Mouse (Mus musculus) lung, postnatal 25 days (tissue): ENCODE measurements around the gene Nr4a2.

Source experiments
- DNase-seq: peaks from one replicate; pipeline ENCODE4 v3.0.0; 2022; ENCODE audit warnings: low spot score

Nr4a2 gene

GRCm38 (mm10) chr2:57123991-57124840 is at the start of gene Nr4a2:
Nr4a2 (minus strand) TSS chr2:57124003.
- DNase-seq, result peak; percentile 88

GRCm38 (mm10) chr2:57165416-57165815 is 41.6 kb upstream of the Nr4a2 start:
- DNase-seq, result no peak

- DNase-seq, result no peak
Observed at GRCm38 (mm10) chr2:57156814-57157213, 33.0 kb upstream of the Nr4a2 start.

DNA sequence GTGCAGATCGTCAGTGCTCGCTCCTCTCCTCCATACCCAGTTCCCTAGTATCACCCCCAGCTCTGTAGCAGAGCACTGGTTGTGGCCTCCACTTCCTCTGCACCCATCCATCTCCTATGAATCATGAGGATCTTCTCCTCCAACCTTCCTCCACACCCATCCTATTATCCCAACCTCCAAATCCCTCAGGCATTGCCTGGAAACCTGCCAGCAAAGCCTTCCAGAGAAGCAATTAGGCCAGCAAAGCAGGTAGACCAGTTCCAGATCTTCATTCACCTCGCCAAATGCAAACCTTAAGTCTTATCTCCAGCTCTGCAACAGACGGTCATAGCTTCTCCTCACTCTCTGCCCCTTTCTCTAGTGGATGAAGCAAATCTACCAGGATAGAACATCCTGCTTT is 26.0 kb upstream of the Nr4a2 start:
- DNase-seq, result no peak

DNA sequence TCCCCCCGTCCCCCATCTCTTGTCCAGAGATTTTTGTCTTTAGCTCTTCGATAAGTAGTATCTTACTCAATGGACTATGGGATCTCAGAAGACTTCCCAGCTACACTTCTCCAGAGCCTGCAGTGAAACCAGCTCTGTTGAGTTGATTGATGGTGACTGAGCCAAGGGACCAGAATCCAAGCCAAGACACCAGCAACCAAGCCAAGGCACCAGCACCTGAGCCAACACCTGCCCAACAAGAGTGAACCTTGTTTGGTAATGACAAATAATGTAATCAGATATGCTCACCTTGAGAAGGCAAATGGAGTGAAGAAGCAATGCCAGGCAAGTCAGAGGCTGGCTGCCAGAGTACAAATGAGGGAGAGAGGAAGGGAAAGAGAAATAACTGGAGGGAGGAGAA is 24.4 kb upstream of the Nr4a2 start:
- peak; percentile 14 for DNase-seq

DNA sequence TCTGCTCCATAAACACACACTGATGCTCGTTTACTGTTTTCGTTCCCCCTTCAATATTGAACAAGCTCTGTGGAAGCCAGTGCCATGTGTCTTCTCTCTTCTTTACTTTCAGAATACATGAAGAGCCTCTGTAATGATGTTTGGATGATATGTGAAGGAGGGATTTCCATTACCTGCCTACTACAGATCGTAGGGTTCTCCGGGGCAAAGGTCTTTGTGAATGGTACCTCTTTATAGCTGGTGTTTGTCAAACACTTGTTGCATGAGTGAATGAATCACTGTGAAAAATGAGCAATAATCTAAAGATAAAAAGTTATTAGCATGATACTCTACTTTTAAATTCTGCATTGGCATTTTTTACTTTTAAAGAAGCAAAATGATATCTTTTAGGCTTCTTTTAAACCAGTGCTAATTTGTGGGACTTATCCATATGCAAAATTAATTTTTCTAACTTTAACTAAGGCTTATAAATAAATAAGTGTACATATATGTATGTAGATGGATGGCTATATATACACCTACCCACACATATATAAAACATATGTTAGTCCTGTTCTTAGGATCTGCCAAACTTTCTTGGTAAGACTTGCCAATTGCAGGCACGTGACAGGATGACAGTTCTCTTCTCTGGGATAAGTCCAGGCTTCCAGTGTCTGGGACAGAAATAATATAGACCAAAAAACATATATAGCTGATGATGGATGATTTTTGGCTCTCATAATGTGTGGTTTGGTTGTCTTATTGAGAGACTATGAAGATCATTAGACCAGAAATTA is 22.0 kb upstream of the Nr4a2 start:
- no peak for DNase-seq

- DNase-seq, result no peak
Observed at GRCm38 (mm10) chr2:57138594-57138993, 14.8 kb upstream of the Nr4a2 start.

- DNase-seq, result no peak
Observed at GRCm38 (mm10) chr2:57127461-57127860, 3.7 kb upstream of the Nr4a2 start.

- no peak for DNase-seq
Observed at GRCm38 (mm10) chr2:57125891-57126290, 2.1 kb upstream of the Nr4a2 start.

GRCm38 (mm10) chr2:57122986-57123980 is 520 bp downstream of the Nr4a2 start:
- DNase-seq, result peak; percentile 41

- DNase-seq, result no peak
Observed at GRCm38 (mm10) chr2:57121110-57121509, 2.7 kb downstream of the Nr4a2 start.

DNA sequence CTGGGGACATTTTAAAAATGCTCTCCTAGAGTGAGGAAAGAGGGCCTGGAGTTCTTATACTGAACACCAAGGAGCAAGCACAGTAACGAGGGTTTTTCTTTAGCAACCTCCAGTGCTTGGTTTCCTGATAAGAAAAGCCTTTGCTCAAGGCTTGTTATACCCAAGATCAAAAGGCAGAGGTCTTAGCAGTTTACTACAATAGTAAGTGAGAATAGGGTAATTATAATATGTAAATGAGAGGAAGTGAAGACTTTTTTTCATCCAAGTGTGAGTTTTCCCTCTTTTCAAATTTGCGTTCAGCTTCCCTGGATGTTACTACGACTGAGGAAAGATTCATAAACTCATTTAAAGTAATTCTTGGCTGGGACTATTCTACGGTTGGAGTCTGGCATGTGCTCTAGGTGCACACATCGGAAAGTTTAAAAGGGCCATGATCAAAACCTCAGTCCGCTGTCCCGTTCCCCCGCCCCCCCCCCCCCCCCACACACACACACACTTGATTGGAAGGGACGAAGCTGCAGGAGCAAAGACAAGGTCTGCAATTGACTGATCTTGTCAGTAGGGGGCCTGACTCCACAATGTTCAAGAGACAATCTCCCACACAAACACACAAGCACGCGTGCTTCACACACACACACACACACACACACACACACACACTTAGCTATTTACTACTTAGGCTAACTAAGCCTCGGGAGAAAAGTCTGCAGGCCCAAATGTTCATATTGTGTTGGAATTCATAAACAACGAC is 6.4 kb downstream of the Nr4a2 start:
- DNase-seq, result peak; percentile 87

- peak; percentile 86 for DNase-seq
Observed at GRCm38 (mm10) chr2:57116366-57117200, 7.2 kb downstream of the Nr4a2 start.

GRCm38 (mm10) chr2:57115864-57116365 is 7.9 kb downstream of the Nr4a2 start:
- peak; percentile 21 for DNase-seq

DNA sequence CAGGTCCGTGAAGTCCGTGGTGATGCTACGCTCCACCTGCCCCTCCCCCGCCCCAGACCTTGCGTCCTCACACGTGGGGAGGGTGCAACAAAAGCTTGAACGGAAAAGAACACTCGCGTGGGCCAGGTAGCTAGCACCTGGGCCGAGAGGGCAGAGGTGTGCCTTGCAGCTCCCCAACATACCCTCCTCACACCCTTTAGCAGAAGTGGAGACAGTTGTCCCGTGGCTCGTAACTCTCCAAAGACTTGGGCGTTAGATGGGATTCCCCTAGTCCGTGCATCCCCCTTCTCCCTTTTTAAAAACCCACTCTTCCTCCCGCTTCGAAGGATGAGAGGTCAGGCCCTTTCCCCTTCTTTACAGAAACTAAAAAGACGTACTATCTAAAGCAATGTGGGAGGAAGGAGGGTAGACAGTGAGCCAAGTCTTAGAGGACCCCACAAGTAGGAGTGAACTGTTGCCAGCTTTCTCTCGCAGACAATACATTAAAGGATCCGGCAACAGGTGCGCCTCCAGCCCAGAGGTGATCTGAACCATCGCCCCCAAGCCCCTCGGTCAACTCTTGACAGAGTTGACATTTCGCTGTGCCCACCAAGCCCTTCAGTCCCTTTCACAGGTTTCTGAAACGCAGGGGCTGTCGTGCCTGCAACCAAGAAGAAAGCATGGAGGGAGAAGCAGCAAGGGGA is 8.5 kb downstream of the Nr4a2 start:
- no peak for DNase-seq

DNA sequence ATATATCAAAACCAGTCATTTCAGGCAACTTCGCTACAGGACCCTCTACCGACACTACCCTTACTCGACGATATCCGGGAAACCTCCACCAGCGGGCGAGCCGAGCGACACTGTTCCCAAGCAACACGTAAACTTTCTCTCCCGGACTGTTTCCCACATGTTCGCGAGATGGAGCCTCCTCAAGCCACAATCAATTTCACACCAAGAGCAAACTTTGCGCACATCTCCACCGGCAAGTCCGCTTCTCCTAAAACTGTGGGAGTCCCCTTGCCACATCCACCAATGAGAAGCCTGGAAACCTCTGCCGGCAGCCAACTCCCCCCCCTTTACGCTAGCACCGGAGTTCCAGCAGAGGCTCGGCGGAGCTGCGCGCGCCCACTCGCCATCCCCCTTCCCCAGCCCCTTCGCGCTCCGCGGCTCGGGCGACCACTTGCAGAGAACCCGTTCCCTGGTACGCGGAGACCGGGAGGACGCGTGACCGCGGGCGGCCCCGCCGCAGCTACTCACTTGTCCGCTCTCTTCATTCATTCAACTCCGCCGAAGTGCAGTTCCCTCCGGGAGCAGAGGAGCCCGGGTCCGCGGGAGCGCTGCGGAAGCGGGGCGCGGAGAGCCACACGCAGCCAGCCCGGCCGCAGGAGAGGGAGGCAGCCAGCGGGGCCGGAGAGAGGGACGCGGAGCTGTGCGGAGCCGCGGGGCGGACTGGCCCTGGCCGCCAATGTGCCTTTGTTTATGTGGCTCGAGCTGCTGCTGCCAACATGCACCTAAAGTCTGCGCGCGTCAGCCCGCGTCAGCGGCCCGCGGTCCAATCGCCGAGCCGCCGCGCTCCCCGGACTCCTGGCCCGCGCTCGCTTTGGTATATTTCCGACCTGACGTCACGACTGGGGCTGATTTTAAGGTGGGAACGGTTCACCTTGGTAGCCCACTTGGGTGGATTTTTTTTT is 9.3 kb downstream of the Nr4a2 start:
- DNase-seq, result peak; percentile 82

GRCm38 (mm10) chr2:57113431-57113830 is 10.4 kb downstream of the Nr4a2 start:
- DNase-seq, result no peak

DNA sequence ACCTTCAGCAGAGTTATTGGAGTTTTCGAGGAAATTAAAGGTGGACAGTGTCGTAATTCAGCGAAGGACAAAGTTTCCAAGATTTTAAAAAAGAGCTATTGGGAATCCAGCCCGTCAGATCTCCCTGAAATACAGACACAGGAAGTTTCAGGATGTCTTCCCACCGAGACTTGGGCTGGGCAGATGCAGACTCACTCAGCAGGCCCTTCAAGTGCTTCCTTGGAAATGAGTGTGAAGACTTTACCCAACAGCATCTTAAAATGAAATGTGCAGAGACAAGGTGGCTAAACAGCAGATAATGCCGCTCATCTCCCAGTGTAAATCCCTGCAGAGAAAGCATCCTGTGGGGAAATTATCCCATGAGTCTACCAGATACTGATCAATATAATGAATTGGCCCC is 10.9 kb downstream of the Nr4a2 start:
- no peak for DNase-seq
